Comparison of ENCODE assay signal across 8 mouse cellular contexts in genomic region chr15:88819026-88819905, GRCm38 (mm10). TPM values are rescaled to one million over a fixed set of nuclear protein-coding genes. Genes with fewer than 3 reads are reported as not detected.
DNase-seq lines count a peak whose midpoint lies in the region; ATAC-seq and TF ChIP-seq lines count a peak whose summit lies in the region.

Gene Alg12 (minus strand): TSS chr15:88819318.
Gene Creld2 (plus strand): TSS chr15:88819646.

- H3K27me3 ChIP-seq in megakaryocyte, embryonic 14.5 days (replicated peaks): no peaks in the 10 kb centered on the region

- peak within 1 kb of the TSS; percentile 49; the same call in 1 of the 2 replicates for H3K27ac ChIP-seq in cortical plate, adult 2 months (ENCODE audit: insufficient read depth, low read length)

- H3K4me3 ChIP-seq in cortical plate, adult 2 months (ENCODE audit: insufficient read depth, low read length): peak within 1 kb of the TSS; percentile 81
- peak within 1 kb of the TSS; percentile 93 for H3K4me3 ChIP-seq in megakaryocyte, embryonic 14.5 days (replicated peaks)

- peak; percentile 58; the same call in 1 of the 2 replicates for TF ChIP-seq POLR2A in cortical plate, adult 2 months (IDR thresholded peaks at IDR 0.05; ENCODE audit: extremely low read depth, insufficient read depth, low read length)

- peaks cover 5% of the 10 kb centered on the region; the same call in 1 of the 2 replicates for H3K4me1 ChIP-seq in cortical plate, adult 2 months (ENCODE audit: control insufficient read depth, insufficient read depth, low read length)
- peaks cover 75% of the 10 kb centered on the region for H3K4me1 ChIP-seq in megakaryocyte, embryonic 14.5 days

- H3K36me3 ChIP-seq in megakaryocyte, embryonic 14.5 days (replicated peaks; ENCODE audit: low read length): peaks cover 65% of the 10 kb centered on the region

- ATAC-seq in activated CD4-positive, CD25-positive, alpha-beta regulatory T cell, adult 4 months: peak; percentile 99

- H3K9me3 ChIP-seq in megakaryocyte, embryonic 14.5 days: no peaks in the 10 kb centered on the region

- TF ChIP-seq CTCF in cortical plate, adult 2 months (IDR thresholded peaks at IDR 0.05; ENCODE audit: extremely low read depth, insufficient read depth, low read length): no peak

- peak; percentile 99 to 100 for DNase-seq in gastrocnemius, adult 8-10 months (ENCODE audit: low spot score in 2 of 2)
- peak; percentile 92 for DNase-seq in hindlimb bud, embryonic 11.5 days (ENCODE audit: extremely low spot score, low read depth, low spot score)
- peak; percentile 98 to 100 for DNase-seq in left cerebral cortex, adult 8-10 months (ENCODE audit: low spot score in 2 of 2)
- peak; percentile 100 for DNase-seq in right cerebral cortex, postnatal 10 days (ENCODE audit: low spot score in 2 of 2)
- peak; percentile 98 for DNase-seq in urinary bladder, postnatal 25 days (ENCODE audit: low spot score)

RNA-seq across cellular contexts. Expression of gene Alg12, which starts in this region (rescaled TPM):
- polyA plus RNA-seq in activated CD4-positive, CD25-positive, alpha-beta regulatory T cell, adult 4 months (2017; shearing (Covaris generic)): 10 to 100 TPM; 13.5 to 15.0 TPM
- polyA plus RNA-seq in cortical plate, adult 2 months (2012; rRNA removed): 17.0 and 17.5 TPM in 2 replicates
- total RNA-seq in gastrocnemius, adult 8-10 months (2022): 1 to 10 TPM; 2.5 to 5.6 (median 3.7) TPM
- 10 to 100 TPM; 13.4 to 14.3 (median 14.2) TPM for total RNA-seq in left cerebral cortex, adult 8-10 months (2022)
- 1.6 and 6.8 TPM in 2 replicates for polyA plus RNA-seq in megakaryocyte, embryonic 14.5 days (2012; ENCODE audit: insufficient read depth, low replicate concordance)

RNA-seq across cellular contexts. Expression of gene Creld2, which starts in this region (rescaled TPM):
- polyA plus RNA-seq in activated CD4-positive, CD25-positive, alpha-beta regulatory T cell, adult 4 months (2017; shearing (Covaris generic)): 10 to 100 TPM; 25.4 to 30.9 TPM
- polyA plus RNA-seq in cortical plate, adult 2 months (2012; rRNA removed): 25.7 and 26.6 TPM in 2 replicates
- 1 to 10 TPM; 6.5 to 9.4 (median 8.1) TPM for total RNA-seq in gastrocnemius, adult 8-10 months (2022)
- total RNA-seq in left cerebral cortex, adult 8-10 months (2022): 10 to 100 TPM; 16.4 to 22.3 (median 17.2) TPM
- polyA plus RNA-seq in megakaryocyte, embryonic 14.5 days (2012; ENCODE audit: insufficient read depth, low replicate concordance): 18.5 and 51.3 TPM in 2 replicates

Comparison
In these comparisons a context has a peak if more than half of its experiments do, and no peak if none do; other contexts are left out.
1. Peak in every context shown above with its lines: DNase-seq, ATAC-seq, H3K4me3 ChIP-seq and H3K27ac ChIP-seq.